19 mouse cellular contexts compared by ENCODE assay signal in the genomic region with DNA sequence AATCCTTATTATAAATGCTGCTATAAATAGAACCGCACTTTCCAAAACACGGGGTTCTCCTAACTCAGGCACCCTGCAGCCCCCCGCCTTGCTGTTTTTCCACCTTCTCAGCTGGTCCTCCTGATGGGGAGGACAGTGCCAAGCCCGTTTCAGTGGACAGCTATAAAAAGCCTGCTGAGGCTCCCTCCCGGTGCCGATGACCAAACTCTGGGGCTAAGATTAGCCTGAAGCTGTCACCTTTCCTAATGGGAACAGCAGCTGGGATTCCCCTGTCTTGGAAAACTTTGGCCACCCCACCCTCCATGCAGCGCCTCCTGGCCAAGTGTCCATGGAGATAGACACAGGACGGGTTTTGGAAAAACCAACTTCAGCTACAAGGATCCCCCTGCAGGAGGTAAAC.
DNase-seq lines count a peak whose midpoint lies in the region; ATAC-seq and TF ChIP-seq lines count a peak whose summit lies in the region.
"Had no signal": no experiment of that assay in that cellular context is flagged by ENCODE, and none has a peak within 500 bp of the region (broad histone marks: within the 10 kb centered on the region; RNA-seq: fewer than 3 reads in every experiment).

No protein-coding gene starts in this region.

- TF ChIP-seq CTCF in heart, postnatal 0 days (IDR thresholded peaks at IDR 0.05; ENCODE audit: low read depth): no peak
- TF ChIP-seq CTCF in layer of hippocampus, adult 2 months (conservative IDR thresholded peaks at IDR 0.05): no peak

- H3K4me3 ChIP-seq in midbrain, embryonic 11.5 days (ENCODE audit: low read depth, low read length): no peak overlapping the region
- H3K4me3 ChIP-seq in midbrain, embryonic 15.5 days: no peak overlapping the region
- H3K4me3 ChIP-seq in heart, postnatal 0 days (ENCODE audit: low read depth, low read length): no peak overlapping the region
- no peak overlapping the region for H3K4me3 ChIP-seq in layer of hippocampus, adult 2 months
- H3K4me3 ChIP-seq: forebrain, embryonic 13.5 days; hindbrain, embryonic 15.5 days; limb, embryonic 15.5 days; megakaryocyte, embryonic 14.5 days had no signal

- 83% methylated on average over 8 of the region's 8 CpGs for WGBS in midbrain, embryonic 11.5 days
- WGBS in midbrain, embryonic 15.5 days: 90% methylated on average over 8 of the region's 8 CpGs
- 28% methylated on average over 8 of the region's 8 CpGs for WGBS in heart, postnatal 0 days

- no peak overlapping the region for H3K9ac ChIP-seq in midbrain, embryonic 11.5 days (ENCODE audit: low read length)
- no peak overlapping the region for H3K9ac ChIP-seq in midbrain, embryonic 15.5 days
- H3K9ac ChIP-seq in heart, postnatal 0 days (replicated peaks; ENCODE audit: low read depth, low read length): no peak overlapping the region
- H3K9ac ChIP-seq: forebrain, embryonic 13.5 days; hindbrain, embryonic 15.5 days; limb, embryonic 15.5 days had no signal

- H3K4me1 ChIP-seq in midbrain, embryonic 11.5 days (ENCODE audit: control insufficient read depth, insufficient read depth, low read length): no peaks in the 10 kb centered on the region
- no peaks in the 10 kb centered on the region; the same call in 1 of the 2 replicates for H3K4me1 ChIP-seq in midbrain, embryonic 15.5 days
- peaks cover 16% of the 10 kb centered on the region; the same call in 1 of the 2 replicates for H3K4me1 ChIP-seq in heart, postnatal 0 days (ENCODE audit: control insufficient read depth, insufficient read depth)

- no peaks in the 10 kb centered on the region for H3K36me3 ChIP-seq in midbrain, embryonic 11.5 days (ENCODE audit: control insufficient read depth, insufficient read depth, low read length)
- no peaks in the 10 kb centered on the region for H3K36me3 ChIP-seq in midbrain, embryonic 15.5 days (replicated peaks)
- H3K36me3 ChIP-seq in heart, postnatal 0 days (replicated peaks; ENCODE audit: control insufficient read depth, insufficient read depth, low read length): peaks cover 32% of the 10 kb centered on the region; the same call in 1 of the 2 replicates
- H3K36me3 ChIP-seq: hindbrain, embryonic 15.5 days had no signal

- no peak overlapping the region for H3K4me2 ChIP-seq in midbrain, embryonic 11.5 days
- H3K4me2 ChIP-seq in midbrain, embryonic 15.5 days: no peak overlapping the region
- H3K4me2 ChIP-seq in heart, postnatal 0 days (ENCODE audit: low read depth, low read length): no peak overlapping the region
- H3K4me2 ChIP-seq: forebrain, embryonic 13.5 days; hindbrain, embryonic 15.5 days; limb, embryonic 15.5 days had no signal

- no peak overlapping the region for H3K27ac ChIP-seq in midbrain, embryonic 11.5 days (ENCODE audit: low read depth, low read length)
- H3K27ac ChIP-seq in midbrain, embryonic 15.5 days: no peak overlapping the region
- peak overlapping the region; percentile 22; the same call in 1 of the 2 replicates for H3K27ac ChIP-seq in heart, postnatal 0 days (ENCODE audit: low read depth)
- no peak overlapping the region for H3K27ac ChIP-seq in layer of hippocampus, adult 2 months
- H3K27ac ChIP-seq: forebrain, embryonic 13.5 days; hindbrain, embryonic 15.5 days; limb, embryonic 15.5 days had no signal

- no peaks in the 10 kb centered on the region for H3K27me3 ChIP-seq in midbrain, embryonic 11.5 days (ENCODE audit: control insufficient read depth, insufficient read depth, low read length)
- H3K27me3 ChIP-seq in midbrain, embryonic 15.5 days (replicated peaks): no peaks in the 10 kb centered on the region
- no peaks in the 10 kb centered on the region for H3K27me3 ChIP-seq in heart, postnatal 0 days (ENCODE audit: control insufficient read depth, insufficient read depth, low read length)
- H3K27me3 ChIP-seq: forebrain, embryonic 13.5 days; hindbrain, embryonic 15.5 days; limb, embryonic 15.5 days; megakaryocyte, embryonic 14.5 days had no signal

- ATAC-seq in midbrain, embryonic 11.5 days (ENCODE audit: low FRiP score): no peak
- ATAC-seq in midbrain, embryonic 15.5 days (replicated peaks): no peak
- ATAC-seq in heart, postnatal 0 days (ENCODE audit: insufficient read depth, low read depth): peak; percentile 60
- ATAC-seq: forebrain, embryonic 13.5 days; intestine, embryonic 16.5 days; midbrain, embryonic 16.5 days had no signal

- no peaks in the 10 kb centered on the region for H3K9me3 ChIP-seq in midbrain, embryonic 11.5 days (ENCODE audit: control insufficient read depth, low read length)
- H3K9me3 ChIP-seq in midbrain, embryonic 15.5 days: no peaks in the 10 kb centered on the region
- H3K9me3 ChIP-seq in heart, postnatal 0 days (replicated peaks; ENCODE audit: control insufficient read depth, low read length): no peaks in the 10 kb centered on the region
- H3K9me3 ChIP-seq: forebrain, embryonic 13.5 days; hindbrain, embryonic 15.5 days; limb, embryonic 15.5 days had no signal

- DNase-seq in midbrain, embryonic 11.5 days (ENCODE audit: low spot score, missing footprints): peak; percentile 60
- DNase-seq in heart, adult 8-10 months (ENCODE audit: low spot score): peak; percentile 62
- peak; percentile 64 for DNase-seq in heart, postnatal 0 days (ENCODE audit: low spot score)
- DNase-seq in skeletal muscle tissue, adult 2 months (ENCODE audit: low read depth, low spot score): peak; percentile 78
- no peak for DNase-seq in liver
- no peak for DNase-seq in spleen, adult 18-20 months
- no peak for DNase-seq in layer of hippocampus, adult 2 months (ENCODE audit: low spot score in 2 of 2)
- DNase-seq: B cell, adult 2 months; cerebellum, adult 2 months; lung, postnatal 14 days; retina, postnatal 1 day; right cerebral cortex, postnatal 4 days had no signal

- TF ChIP-seq EP300 in heart, postnatal 0 days (IDR thresholded peaks at IDR 0.05; ENCODE audit: low read depth): no peak

Comparison
In these comparisons a context has a peak if more than half of its experiments do, and no peak if none do; other contexts are left out.
1. DNase-seq: peak in midbrain, embryonic 11.5 days (single experiment), heart, adult 8-10 months (single experiment), heart, postnatal 0 days (single experiment) and skeletal muscle tissue, adult 2 months (single experiment); none in liver (single experiment), spleen, adult 18-20 months (0 of 2) and layer of hippocampus, adult 2 months (0 of 2).